Comparison of ENCODE assay signal across 9 mouse cellular contexts in genomic region chr11:6603887-6604603, GRCm38 (mm10). TPM values are rescaled to one million over a fixed set of nuclear protein-coding genes. Genes with fewer than 3 reads are reported as not detected.
DNase-seq lines count a peak whose midpoint lies in the region; ATAC-seq and TF ChIP-seq lines count a peak whose summit lies in the region.
"Had no signal": no experiment of that assay in that cellular context is flagged by ENCODE, and none has a peak within 500 bp of the region (broad histone marks: within the 10 kb centered on the region; RNA-seq: fewer than 3 reads in every experiment).

No protein-coding gene starts in this region.

- H3K36me3 ChIP-seq in heart, embryonic 14.5 days (ENCODE audit: control insufficient read depth, insufficient read depth, low read length), result no peaks in the 10 kb centered on the region
- peaks cover 32% of the 10 kb centered on the region for H3K36me3 ChIP-seq in midbrain, embryonic 13.5 days

- no peaks in the 10 kb centered on the region for H3K9me3 ChIP-seq in heart, embryonic 14.5 days (ENCODE audit: control insufficient read depth, low read length)
- H3K9me3 ChIP-seq in midbrain, embryonic 13.5 days, result no peaks in the 10 kb centered on the region

- peak; percentile 75 for ATAC-seq in heart, embryonic 14.5 days (ENCODE audit: insufficient number of reproducible peaks, insufficient read depth, low FRiP score, low read depth)
- ATAC-seq in midbrain, embryonic 13.5 days, result peak; percentile 32
- ATAC-seq in erythroblast, adult 5-6 weeks (replicated peaks; ENCODE audit: low FRiP score, poor library complexity, severe bottlenecking), result no peak

- peak overlapping the region; percentile 39; the same call in 1 of the 2 replicates for H3K9ac ChIP-seq in heart, embryonic 14.5 days (ENCODE audit: low read length)
- H3K9ac ChIP-seq in midbrain, embryonic 13.5 days (replicated peaks), result peak overlapping the region; percentile 89

- peak overlapping the region; percentile 99 for H3K27ac ChIP-seq in left cerebral cortex, adult 2 months
- H3K27ac ChIP-seq in heart, embryonic 14.5 days (replicated peaks in 1 of 2; ENCODE audit: control insufficient read depth in 1 of 2, insufficient read depth in 1 of 2, low read depth in 2 of 2, low read length in 2 of 2), result peak overlapping the region in 1 of 2 experiments; percentile 55; a peak in 2 of 4 replicates
- peak overlapping the region; percentile 100 for H3K27ac ChIP-seq in midbrain, embryonic 13.5 days

- H3K4me3 ChIP-seq in left cerebral cortex, adult 2 months, result peak overlapping the region; percentile 83
- H3K4me3 ChIP-seq in heart, embryonic 14.5 days (ENCODE audit: control insufficient read depth in 1 of 2, insufficient read depth in 1 of 2, low read depth in 1 of 2, low read length in 2 of 2), result 0 out of 4 replicates have a peak overlapping the region, but pooled peaks of 1 of the 2 experiments have one; percentile 12
- H3K4me3 ChIP-seq in midbrain, embryonic 13.5 days (replicated peaks), result peak overlapping the region; percentile 69

- peak overlapping the region; percentile 69 for H3K4me2 ChIP-seq in heart, embryonic 14.5 days (ENCODE audit: low read length)
- peak overlapping the region; percentile 92 for H3K4me2 ChIP-seq in midbrain, embryonic 13.5 days (replicated peaks)

- WGBS in heart, embryonic 14.5 days, result 13% methylated on average over 12 of the region's 12 CpGs
- WGBS in midbrain, embryonic 13.5 days, result 18% methylated on average over 12 of the region's 12 CpGs

- intact Hi-C loops in left cerebral cortex, adult 2 months (cut with DNase I), result no loop called here

- TF ChIP-seq CTCF in left cerebral cortex, adult 2 months (IDR thresholded peaks at IDR 0.05), result no peak

- DNase-seq in left cerebral cortex, adult 2 months (ENCODE audit: extremely low spot score in 1 of 2, low spot score in 2 of 2), result peak in 1 of 2 experiments; percentile 52
- DNase-seq in left cerebral cortex, adult 9 months (ENCODE audit: low spot score in 2 of 2), result no peak
- DNase-seq in cerebellum, postnatal 10 days, result peak; percentile 87 to 89
- peak; percentile 58 to 66 for DNase-seq in layer of hippocampus, postnatal 10 days (ENCODE audit: low spot score in 2 of 2)
- DNase-seq in urinary bladder, postnatal 14 days (ENCODE audit: low spot score), result no peak

- peaks cover 23 to 36% of the 10 kb centered on the region in 2 experiments for H3K4me1 ChIP-seq in heart, embryonic 14.5 days (ENCODE audit: control insufficient read depth in 2 of 2, insufficient read depth in 2 of 2, low read length in 2 of 2)
- peaks cover 76% of the 10 kb centered on the region for H3K4me1 ChIP-seq in midbrain, embryonic 13.5 days (replicated peaks)

- peaks cover 65% of the 10 kb centered on the region for H3K27me3 ChIP-seq in heart, embryonic 14.5 days (ENCODE audit: control insufficient read depth, insufficient read depth, low read length)
- H3K27me3 ChIP-seq in midbrain, embryonic 13.5 days, result no peaks in the 10 kb centered on the region

RNA-seq across cellular contexts. Expression of gene Nacad, which starts 1.8 kb away (rescaled TPM):
- total RNA-seq in left cerebral cortex, adult 2 months (2021), result 10 to 100 TPM; 41.4 to 43.8 TPM
- 0.22 and 0.86 TPM in 2 replicates for polyA plus RNA-seq in heart, embryonic 14.5 days (2014; fragmentation: Nextera tagmentation; extraction: Ambion mirVana)
- 10 to 100 TPM; 68.6 to 75.4 TPM for total RNA-seq in layer of hippocampus, postnatal 10 days (2021)
- polyA plus RNA-seq in midbrain, embryonic 13.5 days (2015; fragmentation: Nextera tagmentation; extraction: Ambion mirVana), result 96.9 and 101 TPM in 2 replicates
- 0.19 and 2.3 TPM in 2 replicates for total RNA-seq in erythroblast, adult 5-6 weeks (2015; ENCODE audit: low replicate concordance)
- total RNA-seq in erythroblast, adult 5-6 weeks (2017; ENCODE audit: low replicate concordance), result not detected in 2 replicates

RNA-seq across cellular contexts. Expression of gene Tbrg4, which starts 21.8 kb away (rescaled TPM):
- total RNA-seq in left cerebral cortex, adult 2 months (2021), result 10 to 100 TPM; 45.9 to 50.8 TPM
- 34.8 and 39.8 TPM in 2 replicates for polyA plus RNA-seq in heart, embryonic 14.5 days (2014; fragmentation: Nextera tagmentation; extraction: Ambion mirVana)
- total RNA-seq in layer of hippocampus, postnatal 10 days (2021), result 10 to 100 TPM; 52.8 to 53.3 TPM
- 34.6 and 35.5 TPM in 2 replicates for polyA plus RNA-seq in midbrain, embryonic 13.5 days (2015; fragmentation: Nextera tagmentation; extraction: Ambion mirVana)
- 8.8 and 10.4 TPM in 2 replicates for total RNA-seq in erythroblast, adult 5-6 weeks (2015; ENCODE audit: low replicate concordance)
- 10.3 and 18.3 TPM in 2 replicates for total RNA-seq in erythroblast, adult 5-6 weeks (2017; ENCODE audit: low replicate concordance)

RNA-seq across cellular contexts. Expression of gene Wap, which starts 34.4 kb away (rescaled TPM):
- not detected for total RNA-seq in left cerebral cortex, adult 2 months (2021)
- not detected in 2 replicates for polyA plus RNA-seq in heart, embryonic 14.5 days (2014; fragmentation: Nextera tagmentation; extraction: Ambion mirVana)
- not detected for total RNA-seq in layer of hippocampus, postnatal 10 days (2021)
- polyA plus RNA-seq in midbrain, embryonic 13.5 days (2015; fragmentation: Nextera tagmentation; extraction: Ambion mirVana), result not detected in 2 replicates
- not detected in 2 replicates for total RNA-seq in erythroblast, adult 5-6 weeks (2015; ENCODE audit: low replicate concordance)
- not detected in 2 replicates for total RNA-seq in erythroblast, adult 5-6 weeks (2017; ENCODE audit: low replicate concordance)
- total RNA-seq: layer of hippocampus, postnatal 25 days had no signal

RNA-seq across cellular contexts. Expression of gene Ramp3, which starts 54.3 kb away (rescaled TPM):
- 10 to 100 TPM; 13.0 to 13.5 TPM for total RNA-seq in left cerebral cortex, adult 2 months (2021)
- 2.3 and 3.9 TPM in 2 replicates for polyA plus RNA-seq in heart, embryonic 14.5 days (2014; fragmentation: Nextera tagmentation; extraction: Ambion mirVana)
- total RNA-seq in layer of hippocampus, postnatal 10 days (2021), result 1 to 10 TPM; 5.4 to 6.8 TPM
- polyA plus RNA-seq in midbrain, embryonic 13.5 days (2015; fragmentation: Nextera tagmentation; extraction: Ambion mirVana), result 6.4 and 6.8 TPM in 2 replicates
- not detected in 2 replicates for total RNA-seq in erythroblast, adult 5-6 weeks (2015; ENCODE audit: low replicate concordance)
- total RNA-seq in erythroblast, adult 5-6 weeks (2017; ENCODE audit: low replicate concordance), result not detected in 2 replicates

RNA-seq across cellular contexts. Expression of gene Ccm2, which starts 57.4 kb away (rescaled TPM):
- total RNA-seq in left cerebral cortex, adult 2 months (2021), result 10 to 100 TPM; 51.3 to 69.5 TPM
- polyA plus RNA-seq in heart, embryonic 14.5 days (2014; fragmentation: Nextera tagmentation; extraction: Ambion mirVana), result 52.9 and 56.5 TPM in 2 replicates
- 10 to 100 TPM; 52.4 to 57.9 TPM for total RNA-seq in layer of hippocampus, postnatal 10 days (2021)
- polyA plus RNA-seq in midbrain, embryonic 13.5 days (2015; fragmentation: Nextera tagmentation; extraction: Ambion mirVana), result 82.4 and 87.8 TPM in 2 replicates
- total RNA-seq in erythroblast, adult 5-6 weeks (2015; ENCODE audit: low replicate concordance), result 9.8 and 11.0 TPM in 2 replicates
- total RNA-seq in erythroblast, adult 5-6 weeks (2017; ENCODE audit: low replicate concordance), result 10.3 and 15.7 TPM in 2 replicates

Comparison
In these comparisons a context has a peak if more than half of its experiments do, and no peak if none do; other contexts are left out.
1. DNase-seq: peak in cerebellum, postnatal 10 days (2 of 2) and layer of hippocampus, postnatal 10 days (2 of 2); none in left cerebral cortex, adult 9 months (0 of 2) and urinary bladder, postnatal 14 days (single experiment).
2. RNA of gene Nacad, which starts 1.8 kb away (total RNA-seq): 68.6 to 75.4 TPM in layer of hippocampus, postnatal 10 days and 41.4 to 43.8 TPM in left cerebral cortex, adult 2 months; 0.19 to 2.3 TPM in erythroblast, adult 5-6 weeks; every median in the first group is over 10 times any median in the second.